Mouse (Mus musculus): ENCODE results near the gene Prss12.
"Not testable (repeated sequence)": the region's sequence is repeated elsewhere in the genome, so short reads cannot be mapped to it uniquely, and the experiment has no call there.

Gene Prss12

DNA sequence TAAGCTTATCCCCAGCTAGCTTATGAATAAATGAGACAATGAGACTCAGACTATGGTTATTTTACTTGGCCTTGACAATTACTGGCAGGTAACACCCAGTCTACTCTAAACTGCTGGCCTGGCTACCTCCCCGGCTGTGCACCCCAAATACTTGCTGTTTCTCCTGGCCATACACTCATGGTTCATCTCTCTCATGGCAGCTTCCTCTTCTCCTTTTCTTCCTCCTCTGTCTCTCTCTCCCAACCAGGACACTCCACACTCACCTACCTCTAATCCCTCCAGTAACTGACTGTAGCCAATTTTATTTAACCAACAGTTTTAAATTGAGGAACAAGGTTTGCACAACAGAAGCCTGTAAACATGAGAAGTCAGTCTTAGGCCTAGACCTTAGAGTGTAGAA, 45.1 kb downstream of the Prss12 start:
- no peak for DNase-seq

DNA sequence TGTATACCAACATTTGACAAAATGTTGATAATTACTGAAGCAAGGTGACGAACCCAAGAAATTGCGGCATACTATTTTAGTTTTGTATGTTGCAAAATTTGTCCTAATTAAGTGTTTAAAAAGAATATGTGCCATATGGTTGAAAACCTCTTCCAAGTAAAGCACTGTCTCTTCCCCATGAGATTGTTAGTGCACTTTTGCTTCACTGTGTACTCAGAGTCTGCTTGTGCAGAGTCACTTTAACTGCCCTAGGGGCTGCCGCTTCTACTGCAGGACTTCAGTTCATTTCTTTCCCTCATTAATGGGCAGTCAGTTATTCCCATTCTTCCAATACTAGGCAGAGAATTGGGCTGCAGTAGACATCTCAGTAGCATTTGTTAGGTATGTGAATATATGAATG, 46.5 kb downstream of the Prss12 start:
- DNase-seq, result no peak

DNA sequence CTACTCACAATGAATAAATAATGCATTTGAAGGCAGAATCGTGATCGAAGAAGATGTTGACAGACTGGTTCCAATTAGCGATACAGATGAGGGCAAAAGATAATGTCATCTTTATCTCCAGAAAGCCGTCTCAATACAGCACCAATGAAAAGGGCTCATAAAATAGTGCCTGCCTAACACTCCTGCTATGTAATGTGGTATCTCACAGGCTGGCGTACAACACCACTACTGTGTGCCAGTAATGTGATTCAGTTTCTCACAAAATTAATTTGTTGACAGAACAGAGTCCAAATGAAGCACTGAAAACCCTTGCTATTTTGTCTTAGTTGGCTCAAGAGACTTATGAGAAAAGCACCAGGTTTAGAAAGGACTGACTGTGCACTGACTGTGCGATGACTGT, 48.4 kb downstream of the Prss12 start:
- no peak for DNase-seq

DNA sequence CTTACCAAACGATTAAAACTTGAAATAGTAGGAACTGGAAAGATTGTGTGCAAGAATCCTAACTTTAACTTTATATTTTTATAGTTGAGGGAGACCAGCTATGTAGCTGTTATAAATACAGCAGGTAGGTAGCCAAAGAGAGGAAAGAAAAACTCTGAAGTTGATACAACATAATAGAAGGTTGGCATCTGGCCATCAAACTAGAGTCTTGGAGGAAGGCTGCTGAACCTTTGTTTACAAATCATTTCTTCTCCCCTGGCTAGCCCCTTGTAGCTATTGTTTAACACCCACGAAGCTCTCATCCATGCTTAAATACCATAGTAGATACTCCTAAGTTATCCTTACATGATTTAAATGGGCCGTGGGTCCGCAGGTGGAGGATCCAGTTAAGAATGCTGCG, 52.1 kb downstream of the Prss12 start:
- no peak for DNase-seq

DNA sequence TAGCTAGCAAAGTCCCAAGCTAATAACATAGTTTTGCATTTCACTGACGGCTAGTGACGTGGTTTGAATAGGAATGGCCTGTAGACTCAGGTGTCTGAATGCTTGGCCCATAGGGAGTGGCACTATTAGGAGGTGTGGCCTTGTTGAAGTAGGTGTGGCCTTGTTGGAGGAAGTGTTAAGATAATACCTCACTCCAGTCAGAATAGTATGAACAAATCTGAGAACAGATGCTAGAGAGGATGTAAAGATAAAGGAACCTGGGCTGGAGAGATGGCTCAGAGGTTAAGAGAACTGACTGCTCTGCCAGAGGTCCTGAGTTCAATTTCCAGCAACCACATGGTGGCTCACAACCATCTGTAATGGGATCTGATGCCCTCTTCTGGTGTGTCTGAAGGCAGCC, 55.1 kb downstream of the Prss12 start:
- DNase-seq, result not testable (repeated sequence)

DNA sequence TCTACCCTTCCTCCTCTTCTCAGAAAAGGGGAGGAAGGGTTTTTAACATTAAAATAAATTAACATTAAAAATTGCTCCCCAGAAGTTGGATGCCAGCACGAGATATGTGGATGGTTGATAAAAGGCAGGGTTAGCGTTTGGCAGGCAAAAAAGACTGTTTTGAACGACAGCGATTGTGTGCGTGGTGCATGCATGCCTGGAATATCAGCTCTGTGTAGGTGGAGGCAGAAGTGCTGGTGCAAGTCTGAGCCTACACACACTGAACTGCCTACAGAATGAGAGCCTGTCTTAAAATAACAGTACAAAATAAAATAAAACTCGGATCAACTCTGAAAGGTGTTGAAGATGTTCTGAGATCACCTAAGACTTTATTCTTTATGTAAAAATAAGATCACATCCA, 57.2 kb downstream of the Prss12 start:
- no peak for DNase-seq

DNA sequence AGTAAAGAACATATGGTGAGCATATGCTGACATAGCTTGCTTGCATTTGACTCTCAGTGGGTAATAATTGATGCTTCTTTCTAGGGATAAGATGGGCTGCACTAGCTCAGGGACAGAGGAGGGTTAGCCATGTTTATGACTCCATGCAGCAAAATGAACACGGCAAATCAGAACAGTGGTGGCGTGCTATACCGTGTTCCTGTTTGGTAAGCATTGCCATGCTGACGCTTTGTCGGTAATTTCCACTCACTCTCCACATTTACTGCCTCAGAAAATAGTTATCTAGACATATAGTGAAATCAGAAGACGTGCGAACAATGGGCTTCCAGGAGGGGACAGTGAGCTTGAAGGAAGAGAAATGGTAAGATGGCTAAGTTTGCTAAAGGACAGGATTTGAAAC, 58.1 kb downstream of the Prss12 start:
- DNase-seq, result no peak

DNA sequence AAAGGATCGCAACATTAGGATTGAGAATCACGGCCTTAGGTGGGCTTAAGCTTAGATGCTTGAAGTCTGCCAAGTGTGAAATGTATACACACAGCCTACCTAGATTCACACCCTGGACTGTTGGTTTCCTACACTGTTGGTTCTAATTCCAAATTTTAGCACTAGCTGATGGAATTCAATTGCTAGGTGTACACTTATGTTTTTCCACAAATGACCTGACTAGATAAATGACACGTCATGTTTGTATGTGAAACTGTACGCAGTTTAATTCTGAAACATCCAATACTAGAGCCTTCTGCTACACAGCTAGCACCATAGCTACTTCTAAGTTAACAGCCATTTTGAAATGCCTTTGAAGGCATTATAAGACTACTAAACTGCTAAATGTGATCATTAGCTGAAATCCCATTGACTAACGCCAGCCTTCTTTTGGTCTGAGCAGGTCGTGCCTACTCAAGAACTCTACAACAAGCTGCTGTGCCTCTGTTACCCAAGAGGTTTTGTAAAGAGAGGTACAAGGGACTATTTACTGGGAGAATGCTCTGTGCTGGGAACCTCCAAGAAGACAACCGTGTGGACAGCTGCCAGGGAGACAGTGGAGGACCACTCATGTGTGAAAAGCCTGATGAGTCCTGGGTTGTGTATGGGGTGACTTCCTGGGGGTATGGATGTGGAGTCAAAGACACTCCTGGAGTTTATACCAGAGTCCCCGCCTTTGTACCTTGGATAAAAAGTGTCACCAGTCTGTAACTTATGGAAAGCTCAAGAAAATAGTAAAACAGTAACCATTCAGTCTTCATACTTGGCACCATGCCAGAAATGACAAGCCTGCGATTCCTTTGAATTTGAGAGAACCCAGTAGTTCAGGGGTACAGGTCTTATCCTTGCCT, 59.3 kb downstream of the Prss12 start:
- DNase-seq, result no peak

DNA sequence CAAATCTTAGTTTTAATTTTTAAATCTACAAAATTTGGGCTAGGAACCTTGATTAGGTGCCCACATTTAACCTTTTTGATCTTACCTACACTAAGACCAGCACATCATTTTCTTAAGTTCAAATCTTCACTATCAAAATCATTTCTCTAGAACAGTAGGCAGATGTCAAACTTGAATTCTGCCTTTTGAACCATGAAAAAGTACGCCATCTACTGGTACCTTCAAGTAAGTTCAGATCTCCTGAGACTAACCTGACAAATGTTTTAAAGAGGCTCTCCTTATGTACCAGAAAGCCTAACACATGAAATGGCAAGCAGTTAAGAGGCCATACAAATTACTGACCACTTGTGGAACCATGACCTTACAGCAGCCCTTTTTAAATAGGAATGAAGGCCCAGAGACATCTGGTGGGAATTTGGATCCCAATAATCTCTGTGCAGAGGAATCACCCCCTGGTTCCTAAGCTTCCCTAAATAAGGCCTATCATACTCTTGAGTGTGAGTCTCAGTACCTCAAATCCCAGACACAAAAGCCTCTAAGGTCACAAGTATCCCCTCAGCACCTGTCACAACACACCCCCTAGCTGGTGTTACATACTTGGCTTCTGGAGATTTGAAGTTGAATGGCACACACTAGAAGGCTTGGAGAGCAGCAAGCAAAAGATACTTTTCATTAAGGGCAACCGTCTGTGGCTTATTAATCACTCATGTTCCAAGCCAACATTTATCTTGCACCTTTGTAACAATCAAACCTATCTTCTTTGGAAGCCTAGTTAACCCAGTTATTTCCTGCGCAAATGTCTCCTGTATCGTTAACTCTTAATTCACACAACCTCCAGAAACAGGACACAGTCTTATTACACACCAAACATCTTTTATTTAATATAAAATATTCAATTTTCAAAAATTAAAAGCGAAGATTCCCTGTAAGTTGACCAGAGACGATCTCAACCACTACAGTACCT, 60.3 kb downstream of the Prss12 start:
- DNase-seq, result no peak

DNA sequence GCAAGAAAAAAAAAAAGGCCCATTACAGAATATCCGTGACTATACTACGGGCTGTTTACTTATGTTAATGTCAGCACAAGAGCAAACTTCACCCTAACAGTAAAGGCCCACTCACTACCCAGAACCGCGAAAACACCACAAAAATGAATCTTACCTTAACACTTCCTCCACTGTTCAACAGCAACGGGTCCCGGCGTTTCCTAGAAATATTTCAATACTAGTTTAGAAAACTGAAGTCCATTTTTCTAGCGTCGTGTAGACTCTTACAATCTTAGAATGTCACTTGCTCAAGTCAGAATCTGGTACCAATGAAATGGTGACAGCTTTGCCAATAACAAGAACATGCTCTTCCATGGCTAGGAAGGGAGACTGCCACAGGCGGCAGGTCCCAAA, 60.9 kb downstream of the Prss12 start:
- no peak for DNase-seq

DNA sequence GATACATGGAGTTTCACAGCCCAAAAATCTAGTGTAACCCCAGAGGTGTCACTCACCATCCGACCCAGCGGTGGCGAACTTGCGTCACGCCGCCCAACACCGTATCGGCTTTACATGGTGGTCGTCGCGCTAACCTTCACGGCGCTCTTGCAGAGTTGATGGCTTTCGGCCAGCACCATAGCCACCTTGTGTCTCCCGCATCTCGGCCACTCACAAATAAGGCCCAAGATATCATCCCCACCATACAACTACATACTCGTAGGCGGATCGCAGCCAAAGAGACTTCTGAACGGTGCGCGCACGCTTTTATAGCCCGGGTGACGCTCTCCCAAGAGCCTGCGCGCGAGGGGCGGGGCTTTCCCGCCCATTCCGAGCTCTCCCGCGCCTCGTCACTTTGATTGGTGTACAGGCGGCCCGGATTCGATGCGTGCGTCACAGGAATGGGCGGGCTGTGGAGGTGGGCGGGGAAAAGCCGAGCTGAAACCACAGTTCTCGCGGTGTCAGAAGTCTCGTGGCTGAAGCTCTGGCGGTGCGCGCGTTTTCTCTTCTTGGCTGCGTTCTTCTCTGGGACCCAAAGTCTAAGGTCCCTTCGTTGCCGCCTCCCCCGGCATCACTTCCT, 61.5 kb downstream of the Prss12 start:
- peak; percentile 99 for DNase-seq

DNA sequence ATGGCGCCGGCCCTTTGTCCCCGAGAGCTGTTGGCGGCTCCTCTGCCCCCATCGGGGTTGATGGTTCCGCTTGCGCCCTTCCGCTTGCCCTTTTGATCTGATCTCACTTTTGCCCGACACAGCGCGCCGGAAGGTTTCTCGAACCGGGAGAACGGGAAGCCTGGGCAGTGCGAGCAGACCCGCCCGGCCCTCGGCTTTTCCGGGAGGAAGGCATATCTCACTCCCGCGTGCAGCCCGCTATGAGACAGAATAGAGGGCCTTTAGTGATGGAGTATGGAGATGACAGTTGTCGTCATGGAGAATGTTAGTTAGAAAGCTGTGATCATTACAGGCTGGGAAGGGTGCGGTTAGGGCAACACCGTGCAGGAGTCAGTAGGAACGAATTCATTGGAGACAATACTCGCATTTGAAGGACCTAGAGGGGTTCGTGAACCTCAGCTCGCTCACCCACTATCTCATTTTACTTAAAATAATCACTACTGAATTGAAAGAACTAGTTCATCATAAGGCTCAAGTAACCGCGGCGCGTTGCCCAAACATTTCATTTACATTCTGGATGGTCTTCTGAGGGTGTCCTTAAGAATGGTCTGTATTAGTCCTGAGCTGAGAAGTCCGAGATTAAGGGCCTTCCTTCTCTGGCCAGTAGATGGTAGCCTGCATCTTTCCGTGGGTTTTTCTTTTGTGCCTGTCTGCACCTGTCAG, 62.1 kb downstream of the Prss12 start:
- no peak for DNase-seq

DNA sequence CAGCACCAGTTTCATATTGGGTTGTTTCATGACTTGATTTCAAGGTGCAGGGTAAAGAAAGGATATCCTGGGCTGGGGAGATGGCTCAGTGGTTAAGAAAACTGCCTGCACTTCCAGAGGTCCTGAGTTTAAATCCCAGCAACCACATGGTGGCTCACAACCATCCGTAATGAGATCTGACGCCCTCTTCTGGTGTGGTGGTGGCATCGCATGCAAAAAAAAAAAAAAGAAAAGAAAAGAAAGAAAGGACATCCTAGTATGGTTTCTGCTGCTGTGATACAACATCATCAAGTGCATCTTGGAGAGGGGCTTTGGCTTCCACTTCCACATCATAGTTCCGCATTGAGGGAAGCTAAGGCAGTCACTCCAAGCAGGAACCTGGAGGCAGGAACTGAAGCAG, 65.1 kb downstream of the Prss12 start:
- DNase-seq, result no peak

DNA sequence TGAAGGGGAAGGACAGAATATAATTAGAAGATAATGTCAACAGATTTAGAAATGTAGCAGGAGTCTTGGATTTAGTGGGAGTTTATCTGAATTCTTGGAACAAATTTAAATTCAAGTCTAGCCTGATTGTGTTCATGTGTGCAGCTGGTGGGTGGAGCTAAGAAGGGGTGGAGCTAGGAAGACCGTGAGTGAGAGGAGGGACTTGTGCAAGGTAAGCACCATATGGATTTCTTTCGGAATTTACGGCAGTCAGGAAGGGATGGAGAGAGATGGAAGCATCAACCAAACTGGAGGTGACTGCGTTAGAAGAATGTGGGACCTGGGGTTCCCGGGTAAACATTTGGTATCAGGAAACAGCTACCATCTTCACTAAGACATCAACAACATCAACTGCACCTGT, 68.2 kb downstream of the Prss12 start:
- DNase-seq, result no peak

DNA sequence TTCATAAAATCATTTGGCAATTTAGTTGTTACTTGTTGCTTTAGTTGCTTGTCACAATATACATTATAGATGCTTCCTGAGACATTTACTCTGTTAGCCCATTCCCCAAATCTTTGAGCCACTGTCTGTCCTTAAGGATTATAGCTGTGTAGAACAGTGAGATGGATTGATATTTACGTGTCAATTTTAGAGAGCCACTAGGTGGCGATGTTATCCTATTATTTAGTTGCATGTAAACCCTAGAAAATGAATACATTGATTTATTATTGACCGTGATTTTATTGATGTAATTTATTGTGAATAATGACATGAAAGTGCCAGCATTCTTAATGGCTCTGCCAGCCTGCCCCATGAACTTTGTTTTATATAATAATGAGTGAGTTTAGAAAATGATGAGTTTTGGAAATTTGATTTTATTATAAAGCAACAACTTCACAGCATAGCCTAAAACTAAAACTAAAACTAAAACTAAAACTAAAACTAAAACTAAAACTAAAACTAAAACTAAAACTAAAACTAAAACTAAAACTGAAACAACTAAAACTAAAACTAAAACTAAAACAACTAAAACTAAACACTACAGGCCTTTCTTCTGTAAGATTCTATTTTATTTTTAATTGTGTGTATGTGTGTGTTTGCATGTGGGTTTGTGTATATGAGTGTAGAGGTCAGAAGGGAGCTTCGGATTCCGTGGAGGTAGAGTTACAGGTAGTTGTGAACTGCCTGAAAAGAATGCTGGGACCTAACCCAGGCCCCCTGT, 69.1 kb downstream of the Prss12 start:
- peak; percentile 41 for DNase-seq

DNA sequence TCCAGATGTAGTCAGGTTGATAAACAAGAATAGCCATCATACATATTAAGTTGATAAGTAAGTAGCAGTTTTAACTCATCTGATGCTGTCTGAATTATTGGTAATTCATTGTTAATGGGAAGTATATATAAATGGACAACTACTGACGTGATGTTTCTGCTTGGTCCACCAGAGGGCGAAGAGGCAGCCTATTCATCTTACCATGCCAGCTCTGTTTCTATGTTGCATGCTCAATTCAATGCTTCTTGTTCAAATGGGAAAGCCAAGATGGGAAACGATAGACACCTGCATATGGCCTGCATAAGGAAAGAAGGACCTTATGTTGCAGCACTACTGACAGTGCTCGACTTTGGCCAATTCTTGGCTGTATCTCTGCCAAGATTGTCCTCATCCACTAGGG, 70.1 kb downstream of the Prss12 start:
- DNase-seq, result peak; percentile 42

DNA sequence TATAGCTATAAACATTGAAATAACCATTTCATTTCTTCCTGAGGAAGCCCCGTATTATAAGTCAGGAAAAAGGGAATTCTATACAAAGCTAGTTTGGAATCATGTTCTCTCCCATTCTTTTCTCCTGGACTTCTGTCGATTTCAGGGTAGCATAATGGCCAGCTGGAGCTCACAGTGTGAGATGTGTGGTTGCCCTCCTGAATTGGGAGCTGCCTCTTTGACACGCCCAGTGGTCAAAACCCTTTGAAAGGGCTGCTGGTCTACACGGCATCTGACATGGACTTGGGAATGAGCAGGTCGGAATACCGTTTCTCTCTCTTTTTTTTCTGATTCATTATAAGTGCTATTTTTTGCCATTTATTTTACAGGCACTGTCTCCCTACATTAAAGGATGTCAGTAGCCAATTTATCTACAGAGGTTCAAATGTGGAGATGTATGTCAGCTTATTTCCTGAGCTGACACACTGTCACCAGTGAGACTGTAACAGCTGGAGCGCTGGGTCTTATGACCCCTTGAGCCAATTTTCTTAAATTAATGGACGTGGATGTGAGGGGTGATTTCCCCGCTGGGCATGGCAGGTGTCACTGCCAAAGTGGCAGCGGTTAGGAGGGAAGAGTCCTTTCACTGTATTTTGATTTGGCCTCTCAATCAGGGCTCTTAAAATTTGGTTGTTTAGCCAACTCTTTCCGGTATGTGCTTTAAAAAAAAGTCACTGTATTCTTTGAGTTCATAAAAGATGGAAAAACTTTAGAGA, 79.8 kb downstream of the Prss12 start:
- peak; percentile 29 for DNase-seq

DNA sequence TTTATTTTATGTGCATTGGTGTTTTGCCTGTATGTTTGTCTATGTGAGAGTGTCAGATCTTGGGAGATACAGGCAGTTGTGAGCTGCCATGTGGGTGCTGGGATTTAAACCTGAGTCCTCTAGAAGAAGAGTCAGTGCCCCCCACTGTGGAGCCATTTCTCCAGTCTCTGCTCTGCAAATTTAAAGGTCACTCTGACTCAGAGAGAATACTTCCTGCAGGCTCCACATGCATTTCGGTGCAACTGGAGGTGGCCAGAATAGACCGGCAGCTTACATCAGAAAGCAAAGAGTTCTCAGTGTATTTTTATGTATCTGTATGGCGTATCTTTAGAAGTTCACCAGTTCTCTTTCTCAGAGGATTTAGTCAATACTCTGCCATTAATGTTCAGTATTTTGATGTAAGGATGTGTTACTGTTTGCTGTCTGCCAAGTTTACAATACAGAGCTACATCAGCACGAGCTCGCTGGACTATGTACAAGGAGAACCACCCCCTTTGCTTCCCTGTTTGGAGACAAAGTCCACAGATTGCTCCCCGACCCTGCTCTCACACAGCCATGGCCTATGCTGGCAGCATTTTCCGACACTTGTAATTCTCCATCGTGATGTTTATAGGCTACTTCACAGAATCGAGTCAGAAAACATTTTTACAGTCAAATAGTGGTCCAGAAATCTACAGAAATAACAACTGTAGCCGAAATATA, 81.2 kb downstream of the Prss12 start:
- DNase-seq, result no peak

DNA sequence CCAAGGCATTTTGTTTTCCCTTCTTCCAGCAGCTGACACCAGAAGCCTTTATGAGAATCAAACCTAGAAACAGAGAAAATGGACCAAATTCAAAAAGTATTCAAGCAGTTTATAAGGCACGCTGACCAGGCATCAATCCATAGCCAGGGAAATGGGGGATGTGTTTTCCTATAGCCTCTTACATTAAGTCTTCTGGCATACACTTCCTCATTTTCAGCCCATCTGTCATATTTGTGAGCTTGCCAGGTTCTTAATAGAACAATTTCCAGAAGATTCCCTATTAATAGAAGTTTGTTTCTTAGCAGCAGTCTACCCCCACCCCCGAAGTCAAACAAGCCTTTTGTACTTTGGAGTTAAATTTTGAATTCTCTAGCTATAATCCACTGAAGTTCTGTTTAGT, 84.4 kb downstream of the Prss12 start:
- no peak for DNase-seq

DNA sequence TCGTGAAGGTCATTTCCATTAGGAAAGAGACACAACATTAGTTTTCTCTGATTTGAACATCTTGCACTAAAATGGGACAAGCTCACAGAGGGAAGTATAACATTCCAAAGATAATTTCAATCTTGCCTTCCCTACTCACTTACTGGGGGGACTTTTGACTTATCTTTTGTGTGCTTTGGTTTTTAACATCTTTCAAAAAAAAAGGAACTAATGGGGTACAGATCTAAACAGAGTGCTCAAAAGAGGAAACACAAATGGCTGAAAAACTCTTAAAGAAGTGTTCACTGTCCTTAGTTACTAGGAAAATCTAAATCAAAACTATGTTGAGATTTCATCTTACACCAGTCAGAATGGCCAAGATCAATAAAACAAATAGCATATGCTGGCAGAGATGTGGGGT, 90.6 kb downstream of the Prss12 start:
- DNase-seq, result no peak
